Mouse (Mus musculus) heart, embryonic 14.5 days (tissue): ENCODE results near the gene Lsm2. TPM values are rescaled to one million over a fixed set of nuclear protein-coding genes. Genes with fewer than 3 reads are reported as not detected.
"Not testable (repeated sequence)": the region's sequence is repeated elsewhere in the genome, so short reads cannot be mapped to it uniquely, and the experiment has no call there.

ENCODE experiments used
- ATAC-seq: fragments of 200-750 bp; cut with Nextera tagmentation; 2 replicates; pipeline ENCODE4 v1.8.0; 2017; ENCODE audit warnings: low read depth, moderate TSS enrichment; ENCODE audit not compliant: insufficient number of reproducible peaks, insufficient read depth, low FRiP score
- H3K27ac ChIP-seq, 2 experiments: fragments of 200-500 bp in 1 of 2; fragments of 300-500 bp in 1 of 2; sonication (generic) in 1 of 2; replicated peaks in 1 of 2; 2 replicates each; pipeline ENCODE4 v1.5.1; 2012 to 2014; ENCODE audit warnings: low read depth in 2 of 2, low read length in 2 of 2, control low read depth in 1 of 2, mild to moderate bottlenecking in 1 of 2, mixed read lengths in 1 of 2; ENCODE audit not compliant: control insufficient read depth in 1 of 2, insufficient read depth in 1 of 2
- H3K27me3 ChIP-seq: fragments of 300-500 bp; sonication (generic); 2 replicates; pipeline ENCODE4 v1.6.1; 2014; ENCODE audit warnings: mild to moderate bottlenecking, low read length, control low read depth; ENCODE audit not compliant: control insufficient read depth, insufficient read depth
- H3K36me3 ChIP-seq: fragments of 300-500 bp; sonication (generic); 2 replicates; pipeline ENCODE4 v1.6.1; 2014; ENCODE audit warnings: mild to moderate bottlenecking, control low read depth, low read length, mixed read lengths; ENCODE audit not compliant: control insufficient read depth, insufficient read depth
- H3K4me1 ChIP-seq, 2 experiments: fragments of 200-500 bp in 1 of 2; fragments of 300-500 bp in 1 of 2; sonication (generic) in 1 of 2; 2 replicates each; pipeline ENCODE4 v1.6.1; 2012 to 2014; ENCODE audit warnings: low read length in 2 of 2, control low read depth in 1 of 2, mixed read lengths in 1 of 2; ENCODE audit not compliant: control insufficient read depth in 2 of 2, insufficient read depth in 2 of 2
- H3K4me2 ChIP-seq: fragments of 300-500 bp; sonication (generic); 2 replicates; pipeline ENCODE4 v1.6.1; 2014; ENCODE audit warnings: mild to moderate bottlenecking, low read length
- H3K4me3 ChIP-seq, 2 experiments: fragments of 200-500 bp in 1 of 2; fragments of 300-500 bp in 1 of 2; sonication (generic) in 1 of 2; 2 replicates each; pipeline ENCODE4 v1.5.1; 2012 to 2014; ENCODE audit warnings: low read length in 2 of 2, mild to moderate bottlenecking in 2 of 2, control low read depth in 1 of 2, low read depth in 1 of 2, moderate library complexity in 1 of 2; ENCODE audit not compliant: control insufficient read depth in 1 of 2, insufficient read depth in 1 of 2
- H3K9ac ChIP-seq: fragments of 300-500 bp; sonication (generic); 2 replicates; pipeline ENCODE4 v1.6.1; 2014; ENCODE audit warnings: mild to moderate bottlenecking, low read length
- H3K9me3 ChIP-seq: fragments of 300-500 bp; sonication (generic); 2 replicates; pipeline ENCODE4 v1.6.1; 2016; ENCODE audit warnings: low read length, control low read depth; ENCODE audit not compliant: control insufficient read depth
- WGBS: fragments of 180-500 bp; shearing (Covaris S2); extraction: QIAGEN DNeasy Blood & Tissue Kit; methylation state at CpG from one replicate; pipeline ENCODE4 v1.1.7; 2014; 5-methylcytosine and 5-hydroxymethylcytosine counted together
- polyA plus RNA-seq: library from polyadenylated mRNA; unstranded; fragments of >200 nt; fragmentation: Nextera tagmentation; extraction: Ambion mirVana; gene quantifications from 2 replicates; pipeline ENCODE4 v1.2.1, GENCODE M21; 2014

Gene Lsm2
- polyA plus RNA-seq, 1 experiment from 2014 or later: 136 TPM

- H3K27ac ChIP-seq: no peak overlapping the region
- H3K9ac ChIP-seq: no peak overlapping the region
- WGBS: 64% methylated on average over 2 of the region's 2 CpGs
- H3K4me3 ChIP-seq: no peak overlapping the region
- no peaks in the 10 kb centered on the region for H3K9me3 ChIP-seq
- no peaks in the 10 kb centered on the region for H3K27me3 ChIP-seq
- no peaks in the 10 kb centered on the region for H3K36me3 ChIP-seq
- H3K4me2 ChIP-seq: no peak overlapping the region
- peaks cover 16 to 29% of the 10 kb centered on the region in 2 experiments for H3K4me1 ChIP-seq
- no peak for ATAC-seq
Observed at GRCm38 (mm10) chr17:35028315-35028714, 46.7 kb downstream of the Lsm2 start.

- 41% methylated on average over 19 of the region's 19 CpGs for WGBS
Observed at GRCm38 (mm10) chr17:35029691-35030532, 48.2 kb downstream of the Lsm2 start.

GRCm38 (mm10) chr17:35031272-35031671 lies 49.6 kb downstream of the Lsm2 start:
- no peak overlapping the region for H3K27ac ChIP-seq
- no peak overlapping the region for H3K9ac ChIP-seq

More at GRCm38 (mm10) chr17:35029691-35030532, 48.2 kb downstream of the Lsm2 start:
- H3K36me3 ChIP-seq: no peaks in the 10 kb centered on the region
- H3K4me1 ChIP-seq: peaks cover 6 to 14% of the 10 kb centered on the region in 2 experiments; a peak in 2 of 4 replicates
- no peaks in the 10 kb centered on the region for H3K9me3 ChIP-seq
- H3K27me3 ChIP-seq: no peaks in the 10 kb centered on the region
- H3K4me3 ChIP-seq: no peak overlapping the region
- no peak overlapping the region for H3K4me2 ChIP-seq
- no peak for ATAC-seq
- no peak overlapping the region for H3K27ac ChIP-seq
- H3K9ac ChIP-seq: 0 out of 2 replicates have a peak overlapping the region, but pooled peaks have one; percentile 25

GRCm38 (mm10) chr17:35031880-35032279 lies 50.2 kb downstream of the Lsm2 start:
- no peaks in the 10 kb centered on the region for H3K27me3 ChIP-seq
- peaks cover 6 to 14% of the 10 kb centered on the region in 2 experiments; a peak in 2 of 4 replicates for H3K4me1 ChIP-seq
- no peak overlapping the region for H3K9ac ChIP-seq
- WGBS: 77% methylated on average over 7 of the region's 7 CpGs
- H3K27ac ChIP-seq: no peak overlapping the region
- no peak overlapping the region for H3K4me2 ChIP-seq
- H3K4me3 ChIP-seq: no peak overlapping the region
- no peaks in the 10 kb centered on the region for H3K36me3 ChIP-seq
- no peaks in the 10 kb centered on the region for H3K9me3 ChIP-seq
- ATAC-seq: no peak

More at GRCm38 (mm10) chr17:35031272-35031671, 49.6 kb downstream of the Lsm2 start:
- Histone ChIP-seq H3K36me3 (no peaks in the 10 kb centered on the region), H3K4me3 (no peak overlapping the region), H3K27me3 (no peaks in the 10 kb centered on the region), H3K9me3 (no peaks in the 10 kb centered on the region), H3K4me2 (no peak overlapping the region), H3K4me1 (peaks cover 6 to 14% of the 10 kb centered on the region in 2 experiments; a peak in 2 of 4 replicates)
- 87% methylated on average over 11 of the region's 11 CpGs for WGBS
- ATAC-seq: no peak

GRCm38 (mm10) chr17:35032323-35032870 lies 50.7 kb downstream of the Lsm2 start:
- no peak overlapping the region for H3K27ac ChIP-seq
- H3K4me2 ChIP-seq: no peak overlapping the region
- H3K9ac ChIP-seq: no peak overlapping the region
- peaks cover 3 to 11% of the 10 kb centered on the region in 2 experiments; a peak in 2 of 4 replicates for H3K4me1 ChIP-seq
- H3K4me3 ChIP-seq: no peak overlapping the region
- 62% methylated on average over 8 of the region's 8 CpGs for WGBS
- no peaks in the 10 kb centered on the region for H3K36me3 ChIP-seq
- H3K9me3 ChIP-seq: no peaks in the 10 kb centered on the region
- H3K27me3 ChIP-seq: no peaks in the 10 kb centered on the region
- no peak for ATAC-seq

GRCm38 (mm10) chr17:35033703-35034102 lies 52.0 kb downstream of the Lsm2 start:
- not testable (repeated sequence) for H3K4me3 ChIP-seq, H3K9ac ChIP-seq, ATAC-seq, H3K9me3 ChIP-seq, H3K4me2 ChIP-seq, H3K27ac ChIP-seq, H3K4me1 ChIP-seq, H3K27me3 ChIP-seq, H3K36me3 ChIP-seq
- 57% methylated on average over 1 of the region's 1 CpGs for WGBS

GRCm38 (mm10) chr17:35034896-35035295 lies 53.2 kb downstream of the Lsm2 start:
- H3K4me1 ChIP-seq: 0 out of 4 replicates have a peak, but pooled peaks cover 0 to 1% of the 10 kb centered on the region in 2 experiments
- H3K9me3 ChIP-seq: no peaks in the 10 kb centered on the region
- H3K4me3 ChIP-seq: no peak overlapping the region
- WGBS: 66% methylated on average over 6 of the region's 6 CpGs
- no peak overlapping the region for H3K4me2 ChIP-seq
- H3K9ac ChIP-seq: no peak overlapping the region
- H3K27me3 ChIP-seq: no peaks in the 10 kb centered on the region
- no peaks in the 10 kb centered on the region for H3K36me3 ChIP-seq
- no peak for ATAC-seq
- H3K27ac ChIP-seq: no peak overlapping the region
